Mouse (Mus musculus) limb, embryonic 11.5 days (tissue): ENCODE data around the gene Rab5c. TPM values are rescaled to one million over a fixed set of nuclear protein-coding genes. Genes with fewer than 3 reads are reported as not detected.
A peak's percentile ranks its signal among the peaks of the same experiment; 100 is the strongest.

Experiments
- ATAC-seq: fragments of 200-750 bp; cut with Nextera tagmentation; 2 replicates; pipeline ENCODE4 v1.8.0; 2017; ENCODE audit warnings: low read depth; ENCODE audit not compliant: insufficient number of reproducible peaks, low FRiP score, low TSS enrichment
- DNase-seq: peaks from one replicate; pipeline ENCODE4 v3.0.0-alpha.2; 2015; ENCODE audit warnings: low spot score
- H3K27ac ChIP-seq: fragments of 300-500 bp; sonication (generic); replicated peaks from 2 replicates; pipeline ENCODE4 v1.5.1; 2014; ENCODE audit warnings: low read depth, mild to moderate bottlenecking, low read length
- H3K27me3 ChIP-seq: fragments of 300-500 bp; sonication (generic); 2 replicates; pipeline ENCODE4 v1.6.1; 2014; ENCODE audit warnings: mild to moderate bottlenecking, low read length, mixed read lengths; ENCODE audit not compliant: control insufficient read depth, insufficient read depth
- H3K36me3 ChIP-seq: fragments of 300-500 bp; sonication (generic); 2 replicates; pipeline ENCODE4 v1.6.1; 2014; ENCODE audit warnings: mild to moderate bottlenecking, low read length, moderate library complexity, mixed read lengths; ENCODE audit not compliant: control insufficient read depth, insufficient read depth
- H3K4me1 ChIP-seq: fragments of 300-500 bp; sonication (generic); 2 replicates; pipeline ENCODE4 v1.6.1; 2014; ENCODE audit warnings: low read length, mixed read lengths; ENCODE audit not compliant: control insufficient read depth, insufficient read depth
- H3K4me2 ChIP-seq: fragments of 300-500 bp; sonication (generic); 2 replicates; pipeline ENCODE4 v1.6.1; 2014; ENCODE audit warnings: low read depth, mild to moderate bottlenecking, moderate library complexity; ENCODE audit not compliant: severe bottlenecking
- H3K4me3 ChIP-seq: fragments of 300-500 bp; sonication (generic); 2 replicates; pipeline ENCODE4 v1.5.1; 2014; ENCODE audit warnings: low read depth, low read length
- H3K9ac ChIP-seq: fragments of 300-500 bp; sonication (generic); 2 replicates; pipeline ENCODE4 v1.6.1; 2014; ENCODE audit warnings: mild to moderate bottlenecking, low read length
- H3K9me3 ChIP-seq: fragments of 300-500 bp; sonication (generic); 2 replicates; pipeline ENCODE4 v1.6.1; 2016; ENCODE audit warnings: low read length; ENCODE audit not compliant: control insufficient read depth
- WGBS: fragments of 180-500 bp; shearing (Covaris S2); extraction: QIAGEN DNeasy Blood & Tissue Kit; methylation state at CpG from one replicate; pipeline ENCODE4 v1.1.7; 2014; 5-methylcytosine and 5-hydroxymethylcytosine counted together
- polyA plus RNA-seq: library from polyadenylated mRNA; unstranded; fragments of >200 nt; fragmentation: Nextera tagmentation; extraction: Ambion mirVana; gene quantifications from 2 replicates; pipeline ENCODE4 v1.2.1, GENCODE M21; 2014

Gene Rab5c
- polyA plus RNA-seq, 1 experiment from 2014 or later, result 68.7 TPM

GRCm38 (mm10) chr11:100758707-100759610 is 20.9 kb upstream of the Rab5c start:
- peak overlapping the region; percentile 8; the same call in 1 of the 2 replicates for H3K4me3 ChIP-seq
- H3K9me3 ChIP-seq, result no peaks in the 10 kb centered on the region
- peaks cover 6% of the 10 kb centered on the region; the same call in 1 of the 2 replicates for H3K4me1 ChIP-seq
- peaks cover 23% of the 10 kb centered on the region for H3K27me3 ChIP-seq
- DNase-seq (peak; percentile 89), ATAC-seq (no peak)
- H3K9ac ChIP-seq, result no peak overlapping the region; the same call in 1 of the 2 replicates
- peak overlapping the region; percentile 44; the same call in 1 of the 2 replicates for H3K4me2 ChIP-seq
- no peak overlapping the region for H3K27ac ChIP-seq
- H3K36me3 ChIP-seq, result no peaks in the 10 kb centered on the region
- WGBS, result 3% methylated on average over 33 of the region's 35 CpGs

- DNase-seq (no peak), ATAC-seq (no peak)
- no peak overlapping the region for H3K4me2 ChIP-seq
- peaks cover 6% of the 10 kb centered on the region; the same call in 1 of the 2 replicates for H3K4me1 ChIP-seq
- no peak overlapping the region for H3K4me3 ChIP-seq
- H3K36me3 ChIP-seq, result no peaks in the 10 kb centered on the region
- no peaks in the 10 kb centered on the region for H3K9me3 ChIP-seq
- H3K27ac ChIP-seq, result no peak overlapping the region
- 90% methylated on average over 12 of the region's 12 CpGs for WGBS
- H3K9ac ChIP-seq, result no peak overlapping the region
- H3K27me3 ChIP-seq, result peaks cover 22% of the 10 kb centered on the region
Measured at GRCm38 (mm10) chr11:100757566-100757965, 19.6 kb upstream of the Rab5c start.

GRCm38 (mm10) chr11:100756476-100756875 is 18.5 kb upstream of the Rab5c start:
- WGBS, result 62% methylated on average over 6 of the region's 6 CpGs
- H3K36me3 ChIP-seq, result no peaks in the 10 kb centered on the region
- DNase-seq (no peak), ATAC-seq (no peak)
- no peak overlapping the region for H3K9ac ChIP-seq
- no peak overlapping the region for H3K4me2 ChIP-seq
- H3K27me3 ChIP-seq, result peaks cover 19% of the 10 kb centered on the region
- H3K4me3 ChIP-seq, result no peak overlapping the region
- H3K9me3 ChIP-seq, result no peaks in the 10 kb centered on the region
- H3K4me1 ChIP-seq, result peaks cover 4% of the 10 kb centered on the region; the same call in 1 of the 2 replicates
- no peak overlapping the region for H3K27ac ChIP-seq

GRCm38 (mm10) chr11:100754693-100755057 is 16.7 kb upstream of the Rab5c start:
- WGBS, result 96% methylated on average over 3 of the region's 3 CpGs
- Histone ChIP-seq H3K4me2 (no peak overlapping the region), H3K27ac (no peak overlapping the region), H3K4me3 (no peak overlapping the region), H3K9ac (no peak overlapping the region), H3K36me3 (no peaks in the 10 kb centered on the region), H3K9me3 (no peaks in the 10 kb centered on the region), H3K27me3 (peaks cover 8% of the 10 kb centered on the region), H3K4me1 (peaks cover 3% of the 10 kb centered on the region; the same call in 1 of the 2 replicates)
- DNase-seq (no peak), ATAC-seq (no peak)

GRCm38 (mm10) chr11:100754021-100754692 is 16.1 kb upstream of the Rab5c start:
- Histone ChIP-seq H3K27ac (no peak overlapping the region), H3K4me2 (no peak overlapping the region), H3K36me3 (no peaks in the 10 kb centered on the region), H3K4me1 (no peaks in the 10 kb centered on the region), H3K9me3 (no peaks in the 10 kb centered on the region), H3K4me3 (no peak overlapping the region), H3K9ac (no peak overlapping the region), H3K27me3 (peaks cover 5% of the 10 kb centered on the region)
- ATAC-seq, result no peak
- 87% methylated on average over 12 of the region's 12 CpGs for WGBS
- no peak for DNase-seq

GRCm38 (mm10) chr11:100752294-100752693 is 14.3 kb upstream of the Rab5c start:
- no peak for ATAC-seq
- Histone ChIP-seq H3K4me1 (no peaks in the 10 kb centered on the region), H3K4me3 (no peak overlapping the region), H3K9ac (no peak overlapping the region), H3K27me3 (peaks cover 2% of the 10 kb centered on the region; the same call in 1 of the 2 replicates), H3K36me3 (no peaks in the 10 kb centered on the region), H3K27ac (no peak overlapping the region), H3K9me3 (no peaks in the 10 kb centered on the region), H3K4me2 (no peak overlapping the region)
- 31% methylated on average over 10 of the region's 10 CpGs for WGBS
- DNase-seq, result no peak

GRCm38 (mm10) chr11:100750127-100750526 is 12.1 kb upstream of the Rab5c start:
- Histone ChIP-seq H3K9me3 (no peaks in the 10 kb centered on the region), H3K36me3 (no peaks in the 10 kb centered on the region), H3K4me2 (no peak overlapping the region), H3K9ac (no peak overlapping the region), H3K27me3 (peaks cover 2% of the 10 kb centered on the region; the same call in 1 of the 2 replicates), H3K4me1 (no peaks in the 10 kb centered on the region), H3K4me3 (no peak overlapping the region), H3K27ac (no peak overlapping the region)
- 85% methylated on average over 16 of the region's 16 CpGs for WGBS
- DNase-seq, result no peak
- ATAC-seq, result no peak

- H3K4me2 ChIP-seq, result no peak overlapping the region
- no peak overlapping the region for H3K9ac ChIP-seq
- no peak overlapping the region for H3K4me3 ChIP-seq
- H3K27ac ChIP-seq, result no peak overlapping the region
- peaks cover 2% of the 10 kb centered on the region; the same call in 1 of the 2 replicates for H3K27me3 ChIP-seq
- no peaks in the 10 kb centered on the region for H3K36me3 ChIP-seq
- no peak for DNase-seq
- no peaks in the 10 kb centered on the region for H3K4me1 ChIP-seq
- no peak for ATAC-seq
- 39% methylated on average over 25 of the region's 25 CpGs for WGBS
- no peaks in the 10 kb centered on the region for H3K9me3 ChIP-seq
Measured at GRCm38 (mm10) chr11:100749469-100749868, 11.5 kb upstream of the Rab5c start.
